Mouse (Mus musculus) layer of hippocampus, postnatal 10 days (tissue): Measurements from ENCODE around the gene Trim46. TPM values are rescaled to one million over a fixed set of nuclear protein-coding genes. Genes with fewer than 3 reads are reported as not detected.

Experiments
- DNase-seq, 2 experiments: peaks; one replicate each; pipeline ENCODE4 v3.0.0; 2021; ENCODE audit warnings: low spot score in 2 of 2
- long read RNA-seq: library from polyadenylated mRNA; stranded (forward); transcript quantifications from one replicate; pipeline ENCODE4 v2.0.0, GENCODE M21; 2023
- total RNA-seq, 2 experiments: library from RNA; stranded (reverse); gene quantifications; 2 replicates each; pipeline ENCODE4 v1.2.3; 2021

The Trim46 gene
- 100 to 1,000 TPM; 101 to 112 TPM for total RNA-seq
- long read RNA-seq, transcript Trim46-201 (10 exons, 3,122 nt) = major isoform, 18 of 61 reads
- long read RNA-seq, partial matches to known transcripts = 10 of 61 reads
- long read RNA-seq, other reads (novel, unspliced or antisense) = 28 of 61 reads

DNA sequence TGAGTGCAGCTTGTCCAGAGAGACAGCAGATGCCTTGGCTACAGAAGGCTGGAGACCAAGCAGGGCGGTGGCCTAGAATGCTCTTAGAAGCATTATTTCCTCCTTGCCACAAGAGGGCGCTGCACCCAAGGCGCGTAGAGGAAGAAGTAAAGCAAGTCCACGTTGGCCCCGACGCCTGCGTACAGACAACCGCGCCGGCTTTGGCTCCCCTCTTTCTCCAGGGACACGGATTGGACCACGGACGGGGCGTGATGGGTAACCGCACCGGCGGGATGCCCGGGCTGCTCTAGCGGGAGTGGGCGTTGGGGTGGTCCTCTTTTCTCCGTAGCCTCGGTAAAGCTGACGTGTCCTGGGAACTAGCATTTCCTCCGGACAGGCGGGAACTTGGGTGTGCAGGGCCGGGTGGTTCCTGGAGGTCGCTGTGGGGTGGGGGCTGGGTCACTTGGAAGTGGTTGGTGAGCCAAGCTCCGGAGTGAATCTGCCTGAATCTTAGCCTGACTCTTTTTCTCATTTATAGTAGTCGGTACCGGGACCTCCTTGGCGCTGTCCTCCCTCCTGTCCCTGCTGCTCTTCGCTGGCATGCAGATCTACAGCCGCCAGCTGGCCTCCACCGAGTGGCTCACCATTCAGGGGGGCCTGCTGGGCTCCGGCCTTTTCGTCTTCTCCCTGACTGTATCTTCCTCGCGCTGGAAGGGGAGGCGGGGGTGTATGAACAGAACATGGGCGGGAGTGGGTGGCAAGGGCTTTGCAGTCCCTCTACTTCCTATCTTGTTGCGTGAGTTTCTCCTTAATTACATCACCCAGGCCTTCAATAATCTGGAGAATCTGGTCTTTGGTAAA is at the start of gene Trim46:
Trim46 (minus strand) TSS at position 49 of the 840 bp plus-strand sequence.
- DNase-seq = peak; percentile 86 to 92

DNA sequence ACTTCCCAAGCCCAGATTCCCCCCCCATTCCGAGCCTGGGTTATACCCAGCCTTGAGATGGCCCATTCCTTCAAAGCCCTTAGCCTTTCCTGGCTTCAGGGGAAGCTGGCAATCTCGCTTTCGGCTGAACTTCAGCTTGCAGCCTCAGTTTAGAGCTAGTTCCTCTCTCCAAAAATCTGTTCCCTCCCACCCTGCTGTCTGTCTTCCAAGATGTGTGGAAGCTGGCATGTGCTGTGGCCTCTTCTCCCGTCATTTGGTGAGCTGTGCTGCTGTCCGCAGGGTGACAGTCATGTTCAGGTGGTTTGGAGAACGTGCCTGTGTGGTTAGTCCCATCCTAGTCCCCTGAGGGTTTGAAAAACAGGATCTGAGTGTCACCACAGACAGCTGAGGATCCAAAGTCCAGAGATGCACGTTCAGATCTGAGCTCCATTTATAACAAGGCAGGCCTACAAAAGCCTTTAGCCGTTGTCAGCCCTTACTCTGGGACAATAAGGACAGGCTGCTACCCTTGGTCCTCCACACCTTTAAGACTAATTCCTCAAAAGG is 49.6 kb upstream of the Trim46 start:
- no peak for DNase-seq

DNA sequence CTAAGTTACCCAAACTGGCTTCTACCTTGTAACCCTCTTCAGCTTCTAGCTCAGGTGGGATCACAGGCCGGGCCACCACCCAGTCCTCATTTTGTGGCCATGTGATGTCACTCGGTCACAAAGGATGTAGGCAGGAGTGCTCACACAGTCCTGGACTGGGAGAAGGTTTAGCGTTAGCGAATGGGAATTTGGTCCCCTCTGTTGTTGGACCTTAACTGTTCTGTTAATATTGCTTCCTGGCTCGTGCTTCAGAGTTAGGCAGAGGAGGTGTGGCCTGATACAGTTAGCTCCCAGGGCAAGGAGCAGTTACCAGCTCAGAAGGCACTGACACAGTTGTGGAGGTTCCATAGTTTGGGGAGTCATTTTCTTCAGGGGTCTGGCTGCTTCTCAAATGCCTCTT is 48.1 kb upstream of the Trim46 start:
- DNase-seq = no peak

DNA sequence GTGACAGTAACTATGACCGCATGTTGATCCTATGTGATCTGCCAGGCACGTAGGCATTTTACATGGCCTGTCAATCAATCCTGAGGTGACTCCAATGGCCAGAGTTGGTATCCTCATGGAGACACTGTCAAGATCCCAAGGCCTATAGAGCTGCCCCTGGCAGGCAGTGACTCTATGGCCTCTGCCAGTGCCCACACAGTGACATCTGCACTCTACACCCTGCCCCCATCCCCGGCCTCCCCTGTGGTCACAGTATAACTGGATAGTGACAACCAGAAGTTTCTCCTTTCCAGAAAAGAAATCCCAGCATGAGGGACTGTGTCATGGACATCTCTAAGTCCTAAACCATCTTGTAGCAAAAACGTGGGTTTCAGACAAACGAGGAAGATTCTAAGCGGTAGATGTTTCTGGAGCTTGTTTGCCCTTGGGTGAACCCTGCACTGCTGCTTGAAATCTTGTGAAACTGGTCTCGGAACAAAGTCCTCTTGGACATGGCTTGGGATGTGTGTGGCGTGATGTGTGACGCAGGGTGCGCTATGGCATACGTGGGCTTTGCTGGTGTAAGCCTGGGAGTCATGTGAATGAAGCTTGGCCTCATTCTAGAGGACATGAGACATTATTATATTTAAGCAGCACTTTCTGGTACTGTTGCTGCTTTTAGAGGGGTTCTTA is 47.3 kb upstream of the Trim46 start:
- DNase-seq = no peak

DNA sequence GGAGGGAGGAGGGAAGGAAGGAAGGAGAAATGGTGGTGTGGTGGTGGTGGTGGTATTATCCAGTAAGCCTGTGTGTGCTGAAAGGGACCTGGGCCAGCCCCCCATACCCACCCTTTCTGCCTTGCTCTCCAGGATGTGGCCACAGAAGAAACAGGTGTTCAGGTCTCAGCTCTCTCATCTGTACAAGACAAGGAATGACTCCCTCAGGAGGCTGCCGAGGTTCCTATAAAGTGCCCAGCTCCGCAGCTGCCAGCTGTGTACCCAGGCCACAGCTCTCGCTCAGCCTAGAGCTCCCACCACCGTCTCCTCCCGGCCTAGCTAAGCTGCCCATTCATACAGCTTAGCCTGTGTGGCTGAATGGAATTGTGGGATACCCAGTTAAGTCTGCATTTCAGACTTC is 46.2 kb upstream of the Trim46 start:
- no peak for DNase-seq

DNA sequence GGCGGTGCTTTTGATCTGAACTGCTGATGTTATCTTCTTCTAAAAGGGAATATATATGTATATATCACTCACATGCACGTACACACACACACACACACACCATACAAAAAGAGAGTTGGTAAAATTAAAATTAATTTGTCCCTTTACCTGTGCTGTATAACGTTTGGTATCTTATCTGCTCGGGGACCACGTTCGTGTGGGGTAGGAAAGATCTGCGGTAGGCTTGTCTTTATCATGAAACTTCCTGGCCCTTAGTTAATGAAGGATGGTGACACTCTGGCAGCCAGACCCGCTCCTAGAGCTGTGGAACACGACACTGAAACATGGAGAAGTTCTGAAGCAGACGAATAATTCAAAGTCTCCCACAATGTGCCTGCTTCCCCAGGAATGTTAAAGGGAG is 45.8 kb upstream of the Trim46 start:
- no peak for DNase-seq

DNA sequence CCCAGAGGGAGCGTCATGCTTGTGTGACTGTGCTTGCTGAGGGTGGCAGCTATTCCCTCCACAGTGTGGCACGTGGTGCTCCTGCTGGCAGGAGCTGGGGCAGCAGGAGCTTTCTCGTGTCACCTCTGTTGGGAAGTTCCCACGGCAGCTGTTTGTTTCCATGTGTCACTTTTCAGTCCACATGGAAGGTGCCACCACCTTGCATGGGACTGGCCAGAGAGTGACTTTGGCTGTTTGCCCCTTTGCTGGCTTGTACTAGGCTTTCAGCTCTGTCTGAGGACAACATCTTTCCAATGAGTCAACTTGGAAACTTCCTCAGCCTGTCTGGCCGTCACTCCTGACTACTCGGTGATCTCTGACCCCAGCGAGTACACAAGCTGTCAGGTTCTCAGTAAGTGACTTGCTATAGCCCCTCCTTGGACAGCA is 42.4 kb upstream of the Trim46 start:
- no peak for DNase-seq

DNA sequence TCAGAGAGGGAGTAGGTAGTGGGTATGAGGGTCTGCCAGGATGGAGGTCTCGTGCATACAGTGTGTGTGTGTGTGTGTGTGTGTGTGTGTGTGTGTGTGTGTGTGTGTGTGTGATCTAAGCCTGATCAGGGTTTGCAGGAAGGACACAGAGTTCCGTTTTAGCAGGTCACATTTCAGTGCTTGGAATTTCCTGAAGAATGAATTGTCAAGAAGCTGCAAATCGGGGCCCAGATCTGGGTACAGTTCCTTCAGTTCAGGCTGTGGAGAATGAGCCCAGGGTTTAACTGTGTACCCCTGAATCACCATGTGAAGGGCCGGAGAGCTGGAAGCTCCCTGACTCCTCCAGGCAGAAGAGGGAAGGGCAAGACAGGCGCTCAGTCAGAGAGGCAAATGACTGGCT is 41.2 kb upstream of the Trim46 start:
- DNase-seq = no peak

DNA sequence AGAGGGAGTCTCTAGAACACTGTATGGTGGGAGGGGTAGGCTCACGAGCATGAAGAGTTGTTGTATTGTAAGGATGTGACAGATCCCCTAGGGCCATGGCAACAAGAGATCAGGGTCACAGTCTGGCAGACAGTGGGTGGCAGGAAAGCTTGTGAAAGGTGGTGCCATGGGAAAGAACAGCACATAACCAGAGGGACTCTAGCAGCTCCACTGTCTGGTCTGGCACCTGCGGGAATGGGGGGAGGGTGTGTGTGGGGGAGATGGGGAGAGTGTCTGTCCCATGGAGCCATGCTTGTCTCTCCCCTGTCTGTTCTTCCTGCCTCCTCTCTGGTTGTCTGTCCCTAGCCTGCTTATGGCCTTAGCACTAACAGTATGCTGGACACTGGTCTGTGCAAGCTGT is 39.4 kb upstream of the Trim46 start:
- DNase-seq = no peak

DNA sequence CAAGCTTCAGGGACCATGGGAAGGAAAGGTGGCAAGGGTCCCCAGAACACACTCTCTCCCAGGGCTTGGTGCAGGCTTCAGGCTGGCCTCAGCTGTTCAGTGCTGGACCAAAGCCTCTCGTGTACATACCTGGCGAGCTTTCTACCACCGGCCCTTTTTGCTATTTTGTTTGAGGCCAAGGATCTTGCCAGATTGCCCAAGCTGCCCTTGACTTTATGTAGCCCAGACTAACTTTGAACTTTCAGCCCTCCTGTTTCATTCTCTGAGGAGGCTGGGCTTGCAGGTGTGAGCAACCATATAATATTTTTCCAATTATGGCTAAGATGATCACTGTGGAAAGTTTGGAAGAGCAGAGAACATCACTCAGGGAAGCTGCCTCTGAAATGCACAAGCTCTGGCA is 38.2 kb upstream of the Trim46 start:
- no peak for DNase-seq

DNA sequence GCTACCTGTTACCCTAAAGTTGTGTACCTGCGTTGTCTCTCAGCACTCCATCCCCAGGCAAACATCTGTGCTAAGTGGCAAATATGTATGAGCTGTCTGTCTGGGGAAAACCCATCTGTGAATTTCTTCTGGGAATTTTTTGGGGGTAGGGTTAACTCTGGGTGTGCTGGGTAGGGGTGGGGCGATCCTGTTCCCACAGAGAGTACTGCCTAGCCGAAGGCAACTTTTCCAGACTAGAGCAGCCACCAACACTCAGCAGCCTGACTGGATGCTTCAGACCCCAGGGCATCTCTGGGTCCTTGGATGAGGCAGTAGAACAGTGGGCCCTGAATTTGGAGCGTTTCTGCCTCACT is 36.2 kb upstream of the Trim46 start:
- DNase-seq = no peak

DNA sequence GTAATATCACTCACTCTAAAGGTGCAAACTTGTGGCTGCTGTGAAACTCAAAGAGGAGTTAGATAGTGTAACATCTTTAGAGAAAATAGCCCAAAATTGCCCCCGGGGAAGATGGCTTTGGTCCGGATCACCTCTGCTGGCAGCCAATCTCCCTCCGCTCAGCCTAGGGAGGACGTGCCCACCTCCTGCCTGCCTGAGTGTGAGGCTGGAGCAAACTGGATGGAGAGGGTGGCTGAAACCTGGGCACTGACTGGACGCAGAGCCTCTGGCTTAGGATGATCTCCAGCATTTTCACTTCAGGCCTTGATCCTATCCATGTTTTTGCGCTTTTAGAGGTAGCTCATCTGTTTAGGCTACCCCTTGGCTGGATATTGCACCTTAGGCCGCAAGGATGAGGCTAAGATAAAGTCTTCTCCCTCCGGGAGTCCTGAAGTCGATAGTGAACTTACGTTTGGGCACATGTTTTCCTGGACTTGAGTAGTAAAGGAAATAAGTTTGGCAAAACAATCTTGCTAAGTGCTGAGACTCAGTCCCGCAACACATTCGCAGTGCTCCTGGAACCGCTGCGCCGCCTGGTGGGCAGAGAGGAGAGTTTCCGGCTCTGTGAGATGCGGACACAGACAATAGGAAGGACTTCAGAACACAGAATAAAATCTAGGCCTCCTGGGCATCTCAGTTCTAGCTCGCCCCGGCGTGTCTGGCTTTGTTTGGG is 35.6 kb upstream of the Trim46 start:
- peak; percentile 84 to 90 for DNase-seq

DNA sequence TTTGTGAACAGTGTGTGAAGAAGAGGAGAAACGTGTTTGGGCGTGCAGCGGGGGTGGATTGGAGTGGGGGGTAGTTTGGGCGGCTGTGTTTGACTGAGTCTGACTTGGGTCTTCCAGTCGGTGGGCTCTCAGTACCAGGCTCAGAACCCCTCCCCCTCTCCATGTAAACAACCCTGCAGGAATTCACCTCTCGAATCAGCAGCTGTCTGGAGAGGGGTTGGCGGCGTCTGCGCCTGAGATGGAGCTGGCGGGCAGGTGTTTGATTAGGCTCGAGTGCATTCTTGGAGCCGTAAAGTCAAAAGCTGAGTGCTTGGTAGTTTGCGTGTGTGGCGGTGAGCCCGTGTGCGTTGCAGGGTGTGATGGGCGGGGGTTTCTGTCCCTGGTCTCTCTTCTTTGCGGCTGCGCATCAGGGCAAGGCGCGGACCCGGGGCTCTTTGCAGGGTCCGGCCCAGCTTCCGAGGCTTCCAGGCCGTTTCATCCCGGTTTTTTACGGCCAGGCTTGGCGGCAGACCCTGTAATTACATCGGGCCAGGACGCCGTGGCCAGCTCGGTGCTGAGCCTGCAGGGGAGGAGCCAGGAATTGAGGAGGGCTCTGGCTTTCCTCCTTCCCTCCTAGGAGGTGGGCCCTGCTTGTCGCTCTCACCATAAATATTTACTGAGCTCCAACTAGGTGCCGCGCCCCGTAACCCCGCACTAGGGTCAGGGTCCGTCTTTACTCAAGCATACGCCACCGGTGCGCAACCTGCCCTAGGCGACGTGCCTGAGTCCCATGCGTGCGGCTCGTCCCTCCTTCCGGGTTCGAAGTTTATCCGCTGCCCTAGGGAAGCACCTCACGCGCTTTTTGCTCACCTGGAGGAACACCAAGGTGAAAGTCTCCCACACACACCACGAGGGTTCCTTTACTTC is 34.8 kb upstream of the Trim46 start, which contains the start of gene Efna1:
Efna1 (minus strand) TSS at position 537 of the 906 bp plus-strand sequence.
- peak; percentile 29 to 50 for DNase-seq

DNA sequence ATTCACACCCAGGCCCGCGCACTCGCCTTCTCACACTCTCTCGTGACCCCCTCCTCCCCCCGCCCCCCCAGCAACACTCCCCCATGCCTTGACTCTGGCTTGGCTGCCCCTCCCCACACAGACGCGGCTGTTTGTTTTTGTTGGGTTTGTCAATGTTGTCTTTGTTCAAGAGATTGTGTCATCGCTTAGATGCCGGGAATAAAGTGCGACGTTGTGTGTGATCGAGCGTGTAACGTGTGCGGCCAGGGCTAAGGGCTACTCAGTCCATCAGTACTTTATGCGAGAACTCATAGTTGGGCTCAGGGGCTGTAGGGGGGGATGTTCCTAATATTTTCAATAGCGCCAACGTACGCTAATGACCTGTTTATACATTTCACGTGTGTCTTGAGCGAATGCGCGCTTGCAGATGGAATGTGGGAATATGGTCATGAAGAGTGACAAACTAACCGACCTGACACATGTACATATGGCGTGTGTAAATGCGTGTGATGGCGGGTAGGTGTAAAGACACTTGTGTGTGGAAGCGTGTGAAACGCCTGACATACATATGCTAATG is 34.0 kb upstream of the Trim46 start:
- DNase-seq = peak in 1 of 2 experiments; percentile 34

DNA sequence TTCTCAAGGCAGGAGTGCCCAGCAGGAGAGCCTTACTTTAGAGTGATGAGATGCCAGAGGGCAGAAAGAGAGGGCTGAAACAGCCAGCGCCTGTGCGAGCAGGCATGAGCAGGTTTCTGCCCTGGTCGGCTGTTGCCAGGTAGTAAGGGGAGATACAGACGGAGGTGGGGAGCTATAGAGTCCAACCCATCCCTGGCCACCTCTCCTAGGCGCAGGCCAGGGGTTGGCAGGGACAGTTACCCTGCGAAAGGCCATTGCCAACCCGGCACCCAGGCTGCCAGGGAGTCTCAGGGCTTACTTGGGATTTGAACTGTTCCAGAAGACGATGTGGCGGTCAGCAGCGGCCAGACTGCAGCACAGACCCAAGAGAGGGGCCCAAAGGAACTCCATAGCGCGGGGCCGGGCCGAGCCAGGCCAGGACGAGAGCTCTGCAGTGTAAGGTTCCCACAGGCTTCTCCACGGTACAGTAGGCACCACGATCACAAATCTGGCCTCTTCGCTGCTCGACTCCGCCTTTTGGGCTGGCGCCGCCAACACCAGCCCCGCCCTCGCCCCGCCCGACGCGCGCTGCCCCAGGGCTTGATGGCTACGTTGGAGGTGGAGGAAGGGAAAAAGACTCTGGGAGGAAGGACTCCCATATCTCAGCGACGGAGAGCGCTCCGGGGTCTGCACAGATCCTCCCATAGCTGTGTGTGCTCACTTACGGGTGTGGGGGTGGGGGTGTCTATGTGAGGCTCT is 33.2 kb upstream of the Trim46 start:
- peak; percentile 71 to 74 for DNase-seq

DNA sequence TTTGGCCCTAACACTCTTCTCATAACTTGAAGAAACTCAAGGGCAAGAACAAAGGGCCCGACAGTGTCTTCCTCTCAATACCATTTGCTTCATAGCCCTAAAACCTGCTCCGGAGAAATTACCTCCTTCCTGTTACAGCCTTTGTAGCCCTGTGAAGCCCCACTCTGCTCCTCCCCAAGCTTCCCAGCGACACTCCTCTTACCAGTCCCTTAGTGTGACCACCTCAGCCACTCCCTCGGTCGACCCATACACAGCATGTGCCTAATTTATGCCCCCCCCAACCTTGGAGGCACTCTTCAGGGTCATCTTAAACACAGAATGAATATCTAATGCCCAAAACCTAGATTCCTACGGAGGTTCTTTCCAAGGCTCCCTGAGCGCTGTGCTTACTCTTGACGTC is 32.5 kb upstream of the Trim46 start:
- no peak for DNase-seq

DNA sequence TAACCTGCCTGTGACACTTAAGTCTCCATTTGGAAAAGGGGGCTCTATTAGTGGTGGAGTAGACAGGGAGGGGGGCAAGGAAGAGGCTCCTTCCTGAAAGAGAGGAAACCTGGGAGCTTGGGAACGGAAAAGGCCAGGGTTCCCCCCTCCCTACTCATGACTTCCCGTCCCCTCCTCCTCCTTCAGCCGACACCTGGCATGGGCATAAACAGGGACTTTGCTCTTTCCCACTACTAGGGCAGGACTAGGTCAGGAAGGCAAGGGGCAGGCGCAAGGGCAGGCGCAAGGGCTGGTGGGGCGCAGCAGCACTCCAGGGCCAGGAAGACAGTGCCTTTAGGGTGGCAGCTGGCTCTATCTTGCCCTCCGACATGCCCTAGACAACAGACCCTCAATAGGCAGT is 32.0 kb upstream of the Trim46 start:
- DNase-seq = no peak

DNA sequence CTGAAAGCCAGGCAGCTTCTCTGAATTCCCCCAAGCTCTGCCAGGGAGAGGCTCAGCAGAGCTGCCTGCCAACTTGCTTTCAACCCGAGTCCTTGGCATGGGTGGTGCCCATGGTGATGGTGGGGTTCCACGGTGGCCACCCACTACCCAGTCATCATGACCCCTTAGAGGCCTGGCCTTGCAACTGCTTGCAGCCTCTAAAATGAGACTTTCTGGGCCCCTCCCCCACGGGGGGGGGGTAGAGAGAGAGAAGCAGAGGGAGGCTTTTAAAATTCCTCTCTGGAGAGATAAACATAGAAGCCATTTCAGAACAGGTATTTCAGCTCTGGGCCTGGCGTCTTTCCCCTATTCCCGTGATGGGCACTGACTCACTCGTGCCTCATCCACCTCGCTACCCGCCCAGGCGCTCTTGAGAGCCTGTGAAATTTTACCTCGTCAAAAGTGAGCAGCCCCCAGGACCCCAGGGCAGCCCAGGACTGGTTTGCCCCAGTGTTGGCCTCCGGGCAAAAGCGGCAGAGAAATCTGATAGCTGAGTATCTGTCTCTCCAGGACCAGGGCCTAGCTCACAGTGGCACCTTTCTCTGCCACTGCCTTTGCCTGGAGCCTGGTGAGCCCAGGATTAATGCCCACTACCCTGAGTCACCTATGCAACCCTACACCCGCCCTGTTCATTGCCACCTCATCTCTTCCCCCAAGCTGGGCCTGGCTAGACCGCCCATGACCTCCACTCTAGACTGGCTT is 31.3 kb upstream of the Trim46 start:
- peak in 1 of 2 experiments; percentile 40 for DNase-seq

DNA sequence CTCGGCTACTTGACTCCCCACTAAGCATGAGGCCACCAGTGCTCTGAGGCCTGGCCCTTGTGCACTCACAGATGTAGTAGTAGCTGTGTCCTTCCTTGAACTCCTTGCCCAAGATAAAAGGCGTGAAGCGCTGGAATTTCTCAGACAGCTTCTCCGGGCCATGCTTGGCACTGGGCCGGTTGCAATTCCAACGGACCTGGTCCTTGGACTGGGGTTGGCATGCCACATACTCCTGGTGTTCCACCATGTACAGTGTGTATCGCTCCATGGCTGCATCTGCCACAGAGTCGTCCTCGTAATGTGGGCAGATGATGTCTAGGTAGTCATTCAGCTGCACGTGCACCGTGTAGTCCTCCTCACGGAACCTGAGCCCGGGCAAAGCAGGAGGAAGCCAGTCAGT is 30.0 kb upstream of the Trim46 start:
- no peak for DNase-seq
